Mouse (Mus musculus) right cerebral cortex, postnatal 25 days (tissue): ENCODE data around the gene Mbnl2.

Experiments used
- DNase-seq: peaks from one replicate; pipeline ENCODE4 v3.0.0; 2022

The Mbnl2 gene

DNA sequence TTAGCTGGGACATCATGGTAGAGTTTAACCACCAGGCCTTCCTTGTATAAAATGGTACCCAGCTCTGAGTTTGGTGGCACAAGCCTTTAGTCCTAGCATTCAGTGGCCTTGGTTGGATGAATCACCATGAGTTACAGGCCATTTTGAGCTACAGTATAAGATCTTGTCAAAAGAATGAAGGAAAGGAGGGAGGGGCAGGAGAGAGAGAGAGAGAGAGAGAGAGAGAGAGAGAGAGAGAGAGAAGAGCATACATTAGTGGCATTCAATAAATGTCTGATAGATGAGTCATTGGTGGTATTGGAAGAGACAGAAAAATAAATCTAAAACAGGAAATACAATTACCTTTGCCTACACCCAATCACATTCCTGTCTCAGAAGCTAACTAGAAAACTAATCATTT lies 165.2 kb downstream of the Mbnl2 start:
- DNase-seq, result no peak

DNA sequence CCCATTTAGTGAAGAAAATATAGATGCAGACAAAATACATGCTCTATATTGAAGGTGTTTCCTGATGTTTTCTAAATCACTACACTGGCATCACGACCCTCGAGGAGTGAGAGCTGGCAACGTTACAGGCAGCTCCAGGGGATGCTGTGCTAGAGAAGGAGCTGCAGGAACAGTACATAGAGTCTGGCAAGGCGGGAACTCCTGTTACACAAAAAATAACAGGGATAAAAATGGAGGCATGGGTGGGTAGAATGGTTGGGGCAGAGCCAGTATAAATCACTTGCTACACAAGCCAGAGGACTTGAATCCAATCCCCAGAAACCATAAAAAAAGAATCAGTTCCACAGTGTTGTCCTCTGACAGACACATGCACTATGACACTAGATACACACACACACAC lies 165.8 kb downstream of the Mbnl2 start:
- DNase-seq, result no peak

DNA sequence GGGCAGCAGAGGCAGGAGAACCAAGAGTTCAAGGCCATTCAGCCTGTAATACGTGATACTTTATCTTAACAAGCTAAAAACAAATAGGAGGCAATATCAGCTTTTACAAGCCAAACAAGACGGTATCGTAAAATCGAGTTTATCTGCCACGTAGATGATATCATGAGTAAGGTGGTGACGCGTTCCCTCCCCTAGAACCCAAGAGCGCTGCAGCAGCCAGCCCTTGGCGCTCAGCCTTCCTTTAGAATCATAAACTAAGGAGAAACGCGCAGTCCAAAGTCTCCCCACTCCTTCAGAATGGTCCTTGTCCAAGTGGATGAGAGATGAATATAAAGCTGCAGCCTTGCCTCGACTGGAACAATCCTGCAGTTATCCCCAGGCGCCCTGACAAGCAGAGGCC lies 166.4 kb downstream of the Mbnl2 start:
- DNase-seq, result no peak

DNA sequence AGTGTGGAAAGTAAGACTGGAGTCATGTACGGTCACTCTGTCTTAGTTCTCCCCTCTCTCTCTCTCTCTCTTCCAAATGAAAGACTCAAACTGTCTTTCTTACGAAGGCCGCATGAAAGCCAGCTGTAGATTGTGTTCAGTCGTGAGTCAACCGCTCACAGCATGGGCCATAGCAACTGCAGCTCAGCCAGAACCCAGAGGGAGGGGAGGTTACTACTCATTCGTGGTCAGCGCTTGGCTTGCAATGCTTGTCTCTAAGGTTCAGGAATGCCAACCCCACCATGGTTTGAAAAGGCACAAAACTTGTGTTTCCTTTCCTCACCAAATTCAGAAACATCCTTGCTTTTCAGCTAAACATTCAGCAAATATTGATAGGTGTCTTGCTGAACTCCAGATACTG lies 178.8 kb downstream of the Mbnl2 start:
- DNase-seq, result no peak

DNA sequence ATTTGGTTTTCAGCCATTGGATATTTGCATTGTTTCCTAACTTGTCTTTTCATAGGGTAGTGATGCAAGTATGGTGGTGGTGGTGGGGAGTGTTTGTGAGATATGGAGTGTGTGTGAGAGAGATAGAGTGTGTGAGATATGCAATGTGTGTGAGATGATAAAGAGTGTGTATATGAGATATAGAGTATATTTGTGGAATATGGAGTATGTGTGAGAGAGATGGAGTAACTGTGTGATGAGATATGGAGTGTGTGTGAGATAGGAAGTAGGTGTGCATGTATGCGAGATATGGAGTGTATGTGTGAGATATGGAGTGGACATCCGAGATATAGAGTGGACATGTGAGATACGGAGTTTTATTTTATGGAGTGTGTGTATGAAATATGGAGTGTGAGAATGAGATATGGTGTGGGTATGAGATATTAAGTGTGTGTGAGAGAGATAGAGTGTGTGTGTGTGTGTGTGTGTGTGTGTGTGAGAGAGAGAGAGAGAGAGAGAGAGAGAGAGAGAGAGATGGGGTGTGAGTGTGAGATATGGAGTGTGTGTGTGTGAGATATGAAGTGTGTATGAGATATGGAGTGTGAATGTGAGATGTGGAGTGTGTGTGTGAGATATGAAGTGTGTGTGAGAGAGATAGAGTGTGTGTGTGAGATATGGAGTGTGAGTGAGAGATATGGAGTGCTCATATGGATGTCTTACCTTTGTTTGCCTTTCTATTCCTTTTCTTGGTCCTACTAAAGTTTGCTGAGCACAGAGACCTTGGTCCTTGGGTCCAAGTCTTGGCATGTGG lies 188.7 kb downstream of the Mbnl2 start:
- no peak for DNase-seq

DNA sequence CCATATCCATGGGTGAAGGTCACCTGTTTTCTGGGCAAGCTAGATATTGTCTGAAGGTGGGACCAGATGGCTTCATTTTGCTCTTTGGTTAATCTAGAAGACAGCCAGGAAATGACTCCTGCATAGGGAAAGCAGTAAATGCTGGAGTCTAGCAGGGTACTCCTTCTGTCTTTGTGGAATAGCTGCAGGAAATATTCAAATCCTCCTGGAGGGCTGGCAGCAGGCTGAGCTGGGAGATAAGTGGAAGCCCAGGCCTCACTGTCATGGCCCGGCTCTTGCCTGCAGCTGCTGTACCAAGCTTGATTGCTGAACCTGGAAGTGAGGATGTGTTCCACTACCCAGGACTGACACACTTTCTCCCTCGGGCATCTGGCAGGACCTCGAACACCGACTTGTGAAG lies 191.3 kb downstream of the Mbnl2 start:
- DNase-seq, result no peak

DNA sequence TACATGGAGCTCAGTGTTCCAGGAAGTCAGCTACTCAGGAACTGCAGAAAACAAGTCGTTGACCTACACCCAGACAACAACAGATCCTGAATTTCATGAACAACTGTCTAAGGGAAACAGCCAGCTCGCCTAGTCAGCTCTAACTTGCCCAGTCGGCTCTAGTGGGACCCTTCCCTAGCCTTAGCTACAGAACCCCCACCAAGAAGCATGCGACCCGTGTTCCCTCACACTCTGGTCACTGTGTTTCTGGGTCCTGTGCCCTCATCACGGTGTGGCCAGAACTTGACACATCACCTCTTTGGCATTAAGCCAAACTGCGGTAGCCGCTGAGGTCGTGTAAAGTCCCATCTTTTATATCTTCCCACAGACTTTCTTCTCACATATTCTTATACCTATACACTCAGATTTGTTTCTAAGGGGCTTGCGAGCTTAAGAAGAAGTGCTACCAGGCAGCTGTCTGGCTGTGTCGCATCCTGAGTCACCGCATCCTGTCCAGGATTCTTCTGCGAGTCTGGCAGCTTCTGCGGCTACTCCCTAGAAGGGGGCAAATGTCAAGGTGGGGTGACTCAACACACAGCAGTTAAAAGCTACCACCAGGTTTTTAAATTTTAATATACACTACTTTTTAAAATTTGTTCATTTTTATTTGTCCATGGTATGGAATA lies 193.8 kb downstream of the Mbnl2 start:
- DNase-seq, result no peak

DNA sequence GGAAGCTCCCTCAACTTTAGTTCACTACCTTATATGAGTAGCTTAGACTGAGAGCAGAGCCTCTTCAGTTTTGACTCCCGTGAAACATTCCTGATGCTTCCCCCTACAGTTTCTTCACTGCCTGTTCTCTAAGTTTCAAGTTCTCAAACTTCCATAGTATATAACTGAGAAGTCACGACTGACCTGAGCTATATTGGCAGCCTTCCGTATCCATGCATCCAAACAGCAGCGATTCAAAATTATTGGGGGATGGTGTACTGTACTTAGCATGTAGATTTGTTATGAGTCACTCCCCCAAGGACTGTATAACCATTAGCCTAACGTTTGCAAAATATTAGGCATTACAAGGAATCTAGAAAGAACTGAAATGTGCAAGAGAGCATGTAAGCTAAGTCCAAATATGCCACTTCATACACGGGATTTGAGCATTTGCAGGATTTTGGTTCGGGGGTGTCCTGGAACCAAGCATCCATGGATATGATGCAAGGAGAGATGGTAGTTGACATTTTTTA lies 200.8 kb downstream of the Mbnl2 start:
- no peak for DNase-seq

DNA sequence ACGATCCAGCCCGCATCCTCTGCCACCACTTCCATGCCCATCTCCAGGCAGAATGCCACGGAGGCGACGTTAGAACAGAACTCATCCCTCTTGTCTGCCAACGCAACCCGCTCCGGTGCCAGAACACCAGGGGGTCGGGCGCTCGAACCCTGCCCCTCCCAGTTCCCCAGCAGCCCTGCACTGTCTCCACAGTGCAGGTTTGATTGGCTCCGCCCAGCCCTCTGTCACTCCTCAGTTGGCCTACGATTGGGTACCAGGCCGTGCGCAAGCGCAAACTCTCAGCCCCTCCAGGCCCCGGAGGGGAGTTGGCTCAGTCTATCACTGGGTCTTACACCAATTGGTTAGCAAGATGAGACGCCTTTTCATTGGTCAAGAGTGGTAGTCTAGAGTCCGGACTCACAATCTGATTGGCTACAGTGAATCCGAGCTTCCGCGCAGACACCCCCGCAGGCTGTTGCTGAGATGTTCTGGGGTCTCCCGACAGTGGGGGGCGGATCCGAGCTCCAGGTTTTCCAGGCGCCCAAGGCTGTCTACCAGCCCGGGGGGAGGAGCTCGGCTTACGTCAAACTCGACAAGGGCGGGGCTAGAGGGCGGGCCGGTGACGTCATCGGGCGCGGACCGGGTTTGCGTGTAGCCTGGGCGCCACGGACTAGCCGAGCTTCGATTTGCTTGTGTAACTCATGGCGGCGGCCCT lies 202.0 kb downstream of the Mbnl2 start:
- DNase-seq, result peak; percentile 97

DNA sequence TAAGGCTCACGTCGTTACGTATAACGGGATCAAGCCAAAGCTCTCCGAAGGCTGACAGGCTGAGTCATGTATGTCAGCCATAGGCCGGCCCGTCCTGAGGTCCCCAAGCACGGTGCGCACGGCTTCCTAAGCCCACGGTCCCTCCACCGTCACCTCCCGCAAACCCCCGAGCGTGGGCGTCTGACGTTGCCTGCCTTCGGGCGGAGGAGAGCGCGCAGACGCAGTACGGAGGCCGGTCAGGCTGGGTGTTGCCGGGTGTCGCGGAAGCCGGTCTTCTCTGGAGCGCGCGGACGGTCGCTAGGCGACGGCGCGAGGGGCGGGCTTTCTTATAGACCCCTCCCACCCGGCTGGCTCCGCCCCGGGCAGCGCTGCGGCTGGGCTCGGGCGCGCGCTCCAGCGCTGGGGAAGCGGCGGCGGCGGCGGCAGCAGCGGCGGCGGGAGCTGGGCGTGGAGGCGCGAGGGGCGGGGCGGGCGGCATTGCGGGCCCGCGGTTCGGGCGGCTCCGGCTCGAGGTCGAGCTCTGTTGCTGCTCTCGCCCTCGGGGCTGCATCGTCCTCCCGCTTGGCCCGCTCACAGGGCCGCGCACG lies 202.6 kb downstream of the Mbnl2 start, which contains the start of gene Rap2a:
Rap2a (plus strand) TSS at position 463 of the 587 bp plus-strand sequence.
- peak; percentile 98 for DNase-seq

DNA sequence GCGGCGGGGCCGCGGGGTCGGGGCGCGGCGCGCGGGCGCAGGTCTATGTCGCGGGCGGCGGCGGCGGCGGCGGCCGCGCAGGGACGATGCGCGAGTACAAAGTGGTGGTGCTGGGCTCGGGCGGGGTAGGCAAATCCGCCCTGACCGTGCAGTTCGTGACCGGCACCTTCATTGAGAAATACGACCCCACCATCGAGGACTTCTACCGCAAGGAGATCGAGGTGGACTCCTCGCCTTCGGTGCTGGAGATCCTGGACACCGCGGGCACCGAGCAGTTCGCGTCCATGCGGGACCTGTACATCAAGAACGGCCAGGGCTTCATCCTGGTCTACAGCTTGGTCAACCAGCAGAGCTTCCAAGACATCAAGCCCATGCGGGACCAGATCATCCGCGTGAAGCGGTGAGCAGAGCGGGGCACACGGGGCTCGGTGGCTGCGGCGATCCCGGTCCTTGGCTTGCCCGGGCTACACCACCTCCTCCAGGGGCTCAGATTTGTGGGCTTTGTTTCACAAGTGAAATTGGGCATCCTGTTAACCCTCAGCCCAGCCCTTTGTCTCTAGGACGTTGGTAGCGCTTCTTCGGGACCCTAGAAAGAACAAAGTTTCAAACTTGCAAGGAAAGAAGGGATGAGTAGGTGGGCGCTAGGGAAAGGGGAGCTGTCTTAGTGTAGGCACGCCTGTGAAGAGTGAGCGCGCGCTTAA lies 203.3 kb downstream of the Mbnl2 start:
- DNase-seq, result peak; percentile 49

DNA sequence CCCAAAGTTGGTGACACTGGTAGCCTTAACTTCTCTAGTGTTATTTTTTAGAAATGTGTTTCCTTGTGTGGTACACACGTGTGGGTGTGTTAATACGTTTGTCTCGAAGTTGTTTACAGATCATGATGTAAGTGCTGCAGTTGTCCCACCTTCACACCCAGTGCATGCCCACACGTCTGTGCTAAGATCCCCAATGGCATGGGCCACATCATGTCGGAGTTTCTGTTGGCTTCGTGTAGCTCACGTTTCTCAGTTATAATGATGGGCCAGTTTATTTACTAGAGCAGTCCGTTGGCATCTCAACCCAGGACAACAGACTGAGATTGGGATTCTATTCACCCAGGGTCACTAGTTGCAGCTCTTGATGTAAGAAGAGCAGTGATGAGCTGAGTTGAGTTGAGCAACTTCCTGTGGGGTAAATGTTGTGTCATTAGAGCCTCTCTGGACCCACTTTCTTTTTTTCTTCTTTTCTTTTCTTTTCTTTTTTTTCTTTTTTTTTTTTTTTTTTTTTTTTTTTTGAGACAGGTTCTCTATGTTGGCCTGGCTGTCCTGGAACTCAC lies 205.0 kb downstream of the Mbnl2 start:
- DNase-seq, result no peak

DNA sequence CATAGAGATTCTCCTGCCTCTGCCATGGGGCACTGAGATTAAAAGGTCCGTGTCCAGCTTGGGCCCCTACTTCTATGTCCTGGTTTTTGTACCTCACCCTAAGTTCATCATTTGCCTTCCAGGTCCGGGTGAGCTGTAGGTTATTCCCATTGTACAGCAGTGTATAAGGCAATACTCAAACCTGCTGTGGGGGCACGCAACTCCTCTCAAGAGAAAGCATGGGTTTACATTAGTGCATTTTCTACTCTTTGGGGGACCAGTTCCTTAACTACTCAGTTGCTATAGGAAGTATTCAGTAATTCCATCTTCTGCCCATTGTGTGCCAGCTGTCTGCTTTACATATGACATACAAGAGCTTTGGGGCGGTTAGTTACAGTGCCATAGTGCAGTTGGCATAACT lies 205.5 kb downstream of the Mbnl2 start:
- DNase-seq, result no peak
